Mouse (Mus musculus): ENCODE measurements around the gene Spata33. TPM values are rescaled to one million over a fixed set of nuclear protein-coding genes. Genes with fewer than 3 reads are reported as not detected.

Gene Spata33
- polyA plus RNA-seq, 1 experiment: 4.2 TPM

Other genes with a start within 250 kb of the Spata33 start
- 37.9 and 57.1 TPM in 2 replicates for gene Ankrd11, start 170.6 kb upstream of the Spata33 start, polyA plus RNA-seq (2012; rRNA removed)
- 56.0 and 63.5 TPM in 2 replicates for gene Spg7, start 149.9 kb upstream of the Spata33 start, polyA plus RNA-seq (2012; rRNA removed)
- gene Rpl13, start 110.5 kb upstream of the Spata33 start, polyA plus RNA-seq (2012; rRNA removed): 2,261 and 2,538 TPM in 2 replicates
- gene Cpne7, start 95.5 kb upstream of the Spata33 start, polyA plus RNA-seq (2012; rRNA removed): 4.7 and 4.9 TPM in 2 replicates
- gene Sult5a1, start 54.5 kb upstream of the Spata33 start, polyA plus RNA-seq (2012; rRNA removed): 8.9 and 10.6 TPM in 2 replicates
- gene Dpep1, start 26.6 kb upstream of the Spata33 start, polyA plus RNA-seq (2012; rRNA removed): 56.5 and 73.2 TPM in 2 replicates
- gene Chmp1a, start 69 bp upstream of the Spata33 start, polyA plus RNA-seq (2012; rRNA removed): 109 and 119 TPM in 2 replicates
- gene Cdk10, start 12.0 kb downstream of the Spata33 start, polyA plus RNA-seq (2012; rRNA removed): 70.3 and 77.0 TPM in 2 replicates
- gene Spata2l, start 23.4 kb downstream of the Spata33 start, polyA plus RNA-seq (2012; rRNA removed): 4.3 and 4.8 TPM in 2 replicates
- gene Zfp276, start 41.4 kb downstream of the Spata33 start, polyA plus RNA-seq (2012; rRNA removed): 20.6 and 21.3 TPM in 2 replicates
- 30.2 and 36.2 TPM in 2 replicates for gene Vps9d1, start 41.5 kb downstream of the Spata33 start, polyA plus RNA-seq (2012; rRNA removed)
- 8.9 and 15.8 TPM in 2 replicates for gene Fanca, start 105.7 kb downstream of the Spata33 start, polyA plus RNA-seq (2012; rRNA removed)
- gene Spire2, start 119.9 kb downstream of the Spata33 start, polyA plus RNA-seq (2012; rRNA removed): 4.8 and 5.3 TPM in 2 replicates
- gene Tcf25, start 160.9 kb downstream of the Spata33 start, polyA plus RNA-seq (2012; rRNA removed): 193 TPM in 2 replicates
- not detected in 2 replicates for gene Mc1r, start 194.3 kb downstream of the Spata33 start, polyA plus RNA-seq (2012; rRNA removed)
- gene Tubb3, start 198.6 kb downstream of the Spata33 start, polyA plus RNA-seq (2012; rRNA removed): 3.6 and 3.7 TPM in 2 replicates
- gene Def8, start 210.7 kb downstream of the Spata33 start, polyA plus RNA-seq (2012; rRNA removed): 28.7 and 32.1 TPM in 2 replicates

Measured in urinary bladder, adult 2 months (tissue).